Comparison of ENCODE assay signal across 42 mouse cellular contexts in the genomic region with DNA sequence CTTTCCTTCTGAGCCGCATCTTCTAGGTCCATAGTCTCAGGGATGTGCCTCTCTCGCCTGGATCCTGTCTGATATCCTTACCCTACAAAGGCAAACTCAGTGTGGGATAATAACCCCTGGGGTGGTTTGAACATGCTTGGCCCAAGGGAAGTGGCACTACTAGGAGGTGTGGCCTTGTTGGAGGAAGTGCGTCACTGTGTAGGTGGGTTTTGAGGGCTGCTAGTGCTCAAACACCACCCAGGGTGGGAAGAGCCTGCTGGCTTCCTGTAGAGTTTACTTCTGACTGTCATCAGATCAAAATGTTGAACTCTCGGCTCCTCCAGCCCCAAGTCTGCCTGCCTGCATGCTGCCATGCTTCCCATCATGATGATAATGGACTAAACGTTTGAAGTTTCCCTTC. TPM values are rescaled to one million over a fixed set of nuclear protein-coding genes. Genes with fewer than 3 reads are reported as not detected.
"Had no signal": no experiment of that assay in that cellular context is flagged by ENCODE, and none has a peak within 500 bp of the region (broad histone marks: within the 10 kb centered on the region; RNA-seq: fewer than 3 reads in every experiment).

No protein-coding gene starts in this region.

- ATAC-seq: hindbrain, postnatal 0 days; intestine, embryonic 16.5 days; liver, embryonic 12.5 days had no signal

- H3K36me3 ChIP-seq: heart, embryonic 12.5 days; hindbrain, embryonic 13.5 days; hindbrain, embryonic 15.5 days; kidney, embryonic 15.5 days; limb, embryonic 13.5 days; limb, embryonic 15.5 days; liver, embryonic 12.5 days had no signal

- DNase-seq: gastrocnemius, adult 2 months; gastrocnemius, postnatal 10 days; gastrocnemius, postnatal 25 days; heart, adult 11 months; heart, adult 2 months; heart, postnatal 14 days; heart, postnatal 36 days; kidney, adult 11 months; kidney, adult 2 months; kidney, adult 9 months; kidney, postnatal 14 days; kidney, postnatal 36 days; layer of hippocampus, adult 9-11 months; layer of hippocampus, postnatal 36 days; left cerebral cortex, postnatal 4 days had no signal

- H3K27ac ChIP-seq: gastrocnemius, adult 2 months; heart, adult 2 months; hindbrain, embryonic 13.5 days; hindbrain, embryonic 15.5 days; hindbrain, postnatal 0 days; kidney, embryonic 15.5 days; kidney, postnatal 0 days; limb, embryonic 13.5 days; limb, embryonic 15.5 days; liver, embryonic 12.5 days; liver, embryonic 14.5 days had no signal

- H3K27me3 ChIP-seq: heart, embryonic 12.5 days; hindbrain, embryonic 13.5 days; hindbrain, embryonic 15.5 days; kidney, embryonic 15.5 days; limb, embryonic 13.5 days; limb, embryonic 15.5 days; liver, embryonic 12.5 days had no signal

- H3K4me3 ChIP-seq: gastrocnemius, adult 2 months; heart, adult 2 months; heart, embryonic 12.5 days; hindbrain, embryonic 13.5 days; hindbrain, embryonic 15.5 days; kidney, embryonic 15.5 days; limb, embryonic 13.5 days; limb, embryonic 15.5 days; liver, embryonic 12.5 days had no signal

- H3K4me1 ChIP-seq: hindbrain, embryonic 13.5 days; liver, embryonic 12.5 days had no signal

- H3K9me3 ChIP-seq: hindbrain, embryonic 13.5 days; hindbrain, embryonic 15.5 days; kidney, embryonic 15.5 days; limb, embryonic 13.5 days; limb, embryonic 15.5 days; liver, embryonic 12.5 days had no signal

RNA-seq across cellular contexts. Expression of a gene that starts 49.0 kb away (rescaled TPM):
- total RNA-seq: gastrocnemius, adult 2 months; gastrocnemius, postnatal 10 days; gastrocnemius, postnatal 25 days; gastrocnemius, postnatal 4 days; heart, adult 2 months; heart, postnatal 14 days; heart, postnatal 36 days; hematopoietic stem cell, adult 5-6 weeks; hindbrain, postnatal 0 days; layer of hippocampus, adult 18-20 months; layer of hippocampus, adult 8-10 months; layer of hippocampus, postnatal 14 days; layer of hippocampus, postnatal 36 days; left cerebral cortex, adult 18-20 months; left cerebral cortex, adult 8-10 months; left cerebral cortex, postnatal 10 days; left cerebral cortex, postnatal 25 days; left cerebral cortex, postnatal 4 days; liver, adult 2 months had no signal
- polyA plus RNA-seq: heart, adult 2 months; heart, embryonic 12.5 days; heart, embryonic 14.5 days; heart, embryonic 16.5 days; hindbrain, embryonic 11.5 days; hindbrain, embryonic 13.5 days; hindbrain, embryonic 15.5 days; hindbrain, postnatal 0 days; intestine, embryonic 14.5 days; intestine, embryonic 16.5 days; kidney, adult 2 months; kidney, embryonic 15.5 days; kidney, postnatal 0 days; large intestine, adult 2 months; limb, embryonic 11.5 days; limb, embryonic 13.5 days; limb, embryonic 15.5 days; liver, adult 2 months; liver, embryonic 12.5 days; liver, embryonic 14.5 days had no signal

RNA-seq across cellular contexts. Expression of a gene that starts 51.3 kb away (rescaled TPM):
- total RNA-seq: heart, adult 2 months; heart, postnatal 14 days; heart, postnatal 36 days; hematopoietic stem cell, adult 5-6 weeks; hindbrain, postnatal 0 days; left cerebral cortex, postnatal 4 days; liver, adult 2 months had no signal
- polyA plus RNA-seq: heart, embryonic 12.5 days; heart, embryonic 14.5 days; heart, embryonic 16.5 days; hindbrain, embryonic 11.5 days; hindbrain, embryonic 13.5 days; hindbrain, embryonic 15.5 days; hindbrain, postnatal 0 days; intestine, embryonic 14.5 days; intestine, embryonic 16.5 days; kidney, embryonic 15.5 days; kidney, postnatal 0 days; limb, embryonic 11.5 days; limb, embryonic 13.5 days; limb, embryonic 15.5 days; liver, adult 2 months; liver, embryonic 12.5 days; liver, embryonic 14.5 days had no signal
